Mouse (Mus musculus) liver, embryonic 11.5 days (tissue): ENCODE data around the gene D330020A13Rik. TPM values are rescaled to one million over a fixed set of nuclear protein-coding genes. Genes with fewer than 3 reads are reported as not detected.

ENCODE experiments used
- ATAC-seq: fragments of 200-750 bp; cut with Nextera tagmentation; replicated peaks from 2 replicates; pipeline ENCODE4 v1.8.0; 2017; ENCODE audit warnings: moderate number of reproducible peaks, mild to moderate bottlenecking, moderate TSS enrichment, moderate library complexity; ENCODE audit not compliant: low FRiP score
- DNase-seq: peaks from one replicate; pipeline ENCODE4 v3.0.0-alpha.2; 2017; ENCODE audit warnings: low spot score
- H3K27ac ChIP-seq: fragments of 300-500 bp; sonication (generic); 2 replicates; pipeline ENCODE4 v1.5.1; 2014; ENCODE audit warnings: mild to moderate bottlenecking, low read depth, low read length, control low read depth
- H3K27me3 ChIP-seq: fragments of 300-500 bp; sonication (generic); replicated peaks from 2 replicates; pipeline ENCODE4 v1.6.1; 2014; ENCODE audit warnings: low read length, mixed read lengths; ENCODE audit not compliant: control insufficient read depth, insufficient read depth
- H3K36me3 ChIP-seq: fragments of 300-500 bp; sonication (generic); 2 replicates; pipeline ENCODE4 v1.6.1; 2014; ENCODE audit warnings: mild to moderate bottlenecking, low read length, moderate library complexity, mixed read lengths; ENCODE audit not compliant: control insufficient read depth, insufficient read depth
- H3K4me1 ChIP-seq: fragments of 300-500 bp; sonication (generic); replicated peaks from 2 replicates; pipeline ENCODE4 v1.6.1; 2014; ENCODE audit warnings: low read length, mixed read lengths; ENCODE audit not compliant: control insufficient read depth, insufficient read depth
- H3K4me2 ChIP-seq: fragments of 300-500 bp; sonication (generic); 2 replicates; pipeline ENCODE4 v1.6.1; 2014; ENCODE audit warnings: mild to moderate bottlenecking, control low read depth, moderate library complexity
- H3K4me3 ChIP-seq: fragments of 300-500 bp; sonication (generic); 2 replicates; pipeline ENCODE4 v1.5.1; 2014; ENCODE audit warnings: low read depth, low read length, control low read depth
- H3K9ac ChIP-seq: fragments of 300-500 bp; sonication (generic); 2 replicates; pipeline ENCODE4 v1.6.1; 2014; ENCODE audit warnings: low read depth, low read length, control low read depth
- H3K9me3 ChIP-seq: fragments of 300-500 bp; sonication (generic); 2 replicates; pipeline ENCODE4 v1.6.1; 2016; ENCODE audit warnings: low read length, inconsistent platforms, mixed read lengths; ENCODE audit not compliant: control insufficient read depth
- WGBS: fragments of 180-500 bp; shearing (Covaris S2); extraction: QIAGEN DNeasy Blood & Tissue Kit; methylation state at CpG from one replicate; pipeline ENCODE4 v1.1.7; 2014; 5-methylcytosine and 5-hydroxymethylcytosine counted together
- polyA plus RNA-seq: library from polyadenylated mRNA; unstranded; fragments of >200 nt; fragmentation: Nextera tagmentation; extraction: Ambion mirVana; gene quantifications from 2 replicates; pipeline ENCODE4 v1.2.1, GENCODE M21; 2014

Gene D330020A13Rik
- polyA plus RNA-seq, 1 experiment from 2014 or later, result not detected

GRCm38 (mm10) chr6:120259481-120259880, 34.7 kb upstream of the D330020A13Rik start:
- no peak for DNase-seq
- Histone ChIP-seq H3K9me3 (no peaks in the 10 kb centered on the region), H3K36me3 (no peaks in the 10 kb centered on the region), H3K9ac (no peak overlapping the region), H3K4me3 (no peak overlapping the region), H3K27ac (no peak overlapping the region), H3K4me2 (no peak overlapping the region), H3K4me1 (no peaks in the 10 kb centered on the region), H3K27me3 (0 out of 2 replicates have a peak, but pooled peaks cover 3% of the 10 kb centered on the region)
- ATAC-seq, result no peak
- 35% methylated on average over 9 of the region's 9 CpGs for WGBS

GRCm38 (mm10) chr6:120262886-120263531, 31.2 kb upstream of the D330020A13Rik start:
- no peak for DNase-seq
- no peak overlapping the region for H3K4me2 ChIP-seq
- H3K27me3 ChIP-seq, result 0 out of 2 replicates have a peak, but pooled peaks cover 3% of the 10 kb centered on the region
- no peak for ATAC-seq
- H3K36me3 ChIP-seq, result no peaks in the 10 kb centered on the region
- no peaks in the 10 kb centered on the region for H3K9me3 ChIP-seq
- no peak overlapping the region for H3K27ac ChIP-seq
- H3K4me1 ChIP-seq, result no peaks in the 10 kb centered on the region
- H3K9ac ChIP-seq, result no peak overlapping the region
- WGBS, result 62% methylated on average over 12 of the region's 12 CpGs
- no peak overlapping the region for H3K4me3 ChIP-seq

GRCm38 (mm10) chr6:120263608-120264007, 30.6 kb upstream of the D330020A13Rik start:
- no peak overlapping the region for H3K4me2 ChIP-seq
- no peak overlapping the region for H3K9ac ChIP-seq
- ATAC-seq (no peak), DNase-seq (no peak)
- 77% methylated on average over 7 of the region's 7 CpGs for WGBS
- no peaks in the 10 kb centered on the region for H3K9me3 ChIP-seq
- H3K4me1 ChIP-seq, result no peaks in the 10 kb centered on the region
- 0 out of 2 replicates have a peak, but pooled peaks cover 3% of the 10 kb centered on the region for H3K27me3 ChIP-seq
- H3K27ac ChIP-seq, result no peak overlapping the region
- no peaks in the 10 kb centered on the region for H3K36me3 ChIP-seq
- H3K4me3 ChIP-seq, result no peak overlapping the region

- 33% methylated on average over 6 of the region's 6 CpGs for WGBS
- DNase-seq, result no peak
- H3K27me3 ChIP-seq, result 0 out of 2 replicates have a peak, but pooled peaks cover 3% of the 10 kb centered on the region
Observed at GRCm38 (mm10) chr6:120264151-120264550, 30.0 kb upstream of the D330020A13Rik start.

GRCm38 (mm10) chr6:120274181-120274580, 20.0 kb upstream of the D330020A13Rik start:
- no peak overlapping the region for H3K9ac ChIP-seq
- no peak overlapping the region for H3K4me2 ChIP-seq
- no peak overlapping the region for H3K4me3 ChIP-seq
- no peaks in the 10 kb centered on the region for H3K9me3 ChIP-seq
- WGBS, result 56% methylated on average over 8 of the region's 8 CpGs
- no peak for DNase-seq
- H3K4me1 ChIP-seq, result no peaks in the 10 kb centered on the region
- no peaks in the 10 kb centered on the region for H3K36me3 ChIP-seq
- no peak for ATAC-seq
- H3K27me3 ChIP-seq, result no peaks in the 10 kb centered on the region
- H3K27ac ChIP-seq, result no peak overlapping the region

More at GRCm38 (mm10) chr6:120264151-120264550, 30.0 kb upstream of the D330020A13Rik start:
- H3K27ac ChIP-seq, result no peak overlapping the region
- no peaks in the 10 kb centered on the region for H3K4me1 ChIP-seq
- no peak overlapping the region for H3K9ac ChIP-seq
- ATAC-seq, result no peak
- H3K36me3 ChIP-seq, result no peaks in the 10 kb centered on the region
- no peak overlapping the region for H3K4me3 ChIP-seq
- H3K9me3 ChIP-seq, result no peaks in the 10 kb centered on the region
- H3K4me2 ChIP-seq, result no peak overlapping the region

- no peak overlapping the region for H3K4me2 ChIP-seq
- H3K27me3 ChIP-seq, result no peaks in the 10 kb centered on the region
- H3K9ac ChIP-seq, result no peak overlapping the region
- no peak overlapping the region for H3K4me3 ChIP-seq
- DNase-seq (no peak), ATAC-seq (no peak)
- no peak overlapping the region for H3K27ac ChIP-seq
- no peaks in the 10 kb centered on the region for H3K36me3 ChIP-seq
- no peaks in the 10 kb centered on the region for H3K9me3 ChIP-seq
- 51% methylated on average over 4 of the region's 4 CpGs for WGBS
- no peaks in the 10 kb centered on the region for H3K4me1 ChIP-seq
Observed at GRCm38 (mm10) chr6:120274887-120275286, 19.3 kb upstream of the D330020A13Rik start.

- ATAC-seq (no peak), DNase-seq (no peak)
- 45% methylated on average over 6 of the region's 6 CpGs for WGBS
- no peaks in the 10 kb centered on the region for H3K9me3 ChIP-seq
- H3K27ac ChIP-seq, result no peak overlapping the region
- no peaks in the 10 kb centered on the region for H3K27me3 ChIP-seq
- H3K4me1 ChIP-seq, result no peaks in the 10 kb centered on the region
- no peak overlapping the region for H3K9ac ChIP-seq
- H3K4me3 ChIP-seq, result no peak overlapping the region
- no peak overlapping the region for H3K4me2 ChIP-seq
- H3K36me3 ChIP-seq, result no peaks in the 10 kb centered on the region
Observed at GRCm38 (mm10) chr6:120275301-120275700, 18.9 kb upstream of the D330020A13Rik start.

GRCm38 (mm10) chr6:120276874-120277449, 17.2 kb upstream of the D330020A13Rik start:
- 63% methylated on average over 7 of the region's 7 CpGs for WGBS
- H3K9me3 ChIP-seq, result no peaks in the 10 kb centered on the region
- no peak overlapping the region for H3K4me3 ChIP-seq
- no peak overlapping the region for H3K4me2 ChIP-seq
- no peak for DNase-seq
- no peaks in the 10 kb centered on the region for H3K27me3 ChIP-seq
- H3K9ac ChIP-seq, result no peak overlapping the region
- no peaks in the 10 kb centered on the region for H3K4me1 ChIP-seq
- H3K36me3 ChIP-seq, result no peaks in the 10 kb centered on the region
- no peak overlapping the region for H3K27ac ChIP-seq
- no peak for ATAC-seq

GRCm38 (mm10) chr6:120287279-120287678, 6.9 kb upstream of the D330020A13Rik start:
- no peaks in the 10 kb centered on the region for H3K4me1 ChIP-seq
- no peak overlapping the region for H3K4me3 ChIP-seq
- WGBS, result 86% methylated on average over 9 of the region's 9 CpGs
- no peak overlapping the region for H3K4me2 ChIP-seq
- H3K9me3 ChIP-seq, result no peaks in the 10 kb centered on the region
- DNase-seq (no peak), ATAC-seq (no peak)
- no peaks in the 10 kb centered on the region for H3K36me3 ChIP-seq
- H3K27ac ChIP-seq, result no peak overlapping the region
- no peak overlapping the region for H3K9ac ChIP-seq
- peaks cover 12% of the 10 kb centered on the region for H3K27me3 ChIP-seq
